Mouse (Mus musculus): ENCODE measurements around the gene Aox1. TPM values are rescaled to one million over a fixed set of nuclear protein-coding genes. Genes with fewer than 3 reads are reported as not detected.
"Not testable (repeated sequence)": the region's sequence is repeated elsewhere in the genome, so short reads cannot be mapped to it uniquely, and the experiment has no call there.

Gene Aox1
- 22.2 and 25.5 TPM in 2 replicates for total RNA-seq (2021)
- long read RNA-seq, experiment 1, full-length matches to known transcripts = 2 of 11 reads
- long read RNA-seq, experiment 1, partial matches to known transcripts = 8 of 11 reads
- long read RNA-seq, experiment 1, other reads (novel, unspliced or antisense) = 1 of 11 reads
- long read RNA-seq, experiment 2, full-length matches to known transcripts = 2 of 9 reads
- long read RNA-seq, experiment 2, partial matches to known transcripts = 6 of 9 reads
- long read RNA-seq, experiment 2, other reads (novel, unspliced or antisense) = 1 of 9 reads

DNA sequence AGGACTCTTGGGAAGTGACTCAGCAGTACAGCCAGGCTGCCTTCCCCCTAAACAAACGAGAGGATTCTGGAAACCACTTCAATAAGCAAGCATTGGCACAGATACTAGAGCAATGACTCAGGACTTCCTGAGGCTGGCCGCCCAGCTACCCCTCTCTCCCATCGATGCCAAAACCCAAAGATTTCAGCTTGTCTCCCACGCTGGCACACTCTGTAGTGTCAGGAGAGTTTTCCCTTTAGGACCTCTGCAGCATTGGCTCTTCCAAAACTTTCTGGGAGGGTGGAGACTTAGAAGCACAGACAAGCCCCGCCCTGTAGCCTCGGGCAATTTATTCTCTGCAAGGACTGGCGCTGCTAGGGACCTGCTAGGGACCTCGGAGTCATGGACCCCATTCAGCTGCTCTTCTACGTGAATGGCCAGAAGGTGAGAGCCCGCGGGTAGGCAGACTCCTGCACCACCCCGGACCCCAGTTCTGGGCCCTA, at the start of gene Aox1:
Gene Aox1, plus strand, starts transcription at position 296 of the 482 bp plus-strand sequence.
- DNase-seq = peak; percentile 83

DNA sequence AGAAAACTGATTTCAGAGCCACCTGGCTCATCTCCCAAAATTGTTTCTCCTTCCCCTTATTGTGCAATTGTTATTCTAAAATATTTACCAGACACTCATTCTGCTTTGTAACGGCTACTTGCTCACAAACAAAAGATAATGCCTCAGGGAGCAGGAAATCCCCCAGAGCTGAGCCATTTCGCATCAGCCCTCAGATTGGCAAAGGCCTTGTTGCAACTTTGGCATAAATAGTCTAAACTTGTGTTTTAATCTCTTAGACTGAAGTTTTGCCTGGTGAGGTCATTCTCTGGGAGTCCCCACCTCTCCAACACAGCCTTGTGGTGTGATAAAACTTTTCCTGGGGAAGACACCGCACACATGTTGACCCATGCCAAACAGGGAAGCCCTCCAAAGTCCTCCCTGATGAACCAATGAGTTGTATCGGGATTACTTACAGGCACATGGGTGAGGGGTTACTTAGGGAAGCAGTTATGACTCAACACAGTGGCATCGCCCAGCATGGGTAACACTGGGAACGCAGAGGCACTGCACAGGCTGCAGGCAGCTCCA, 40.6 kb upstream of the Aox1 start:
- DNase-seq = peak; percentile 12

DNA sequence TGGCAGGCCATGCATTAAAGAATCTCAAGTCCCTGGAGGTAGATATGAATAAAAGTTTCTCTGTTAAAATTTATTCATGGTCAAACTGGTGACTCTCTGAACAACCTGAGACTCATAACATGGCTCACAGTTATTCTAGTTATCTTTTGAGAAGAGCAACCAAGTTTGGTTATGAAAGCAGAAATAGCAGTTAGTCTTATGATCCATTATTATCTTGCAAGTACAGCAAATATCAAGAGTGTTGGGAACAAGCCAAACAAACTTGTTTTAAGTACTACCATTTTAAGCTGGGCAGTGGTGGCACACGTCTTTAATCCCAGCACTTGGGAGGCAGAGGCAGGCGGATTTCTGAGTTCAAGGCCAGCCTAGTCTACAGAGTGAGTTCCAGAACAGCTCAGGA, 38.5 kb upstream of the Aox1 start:
- DNase-seq = no peak

DNA sequence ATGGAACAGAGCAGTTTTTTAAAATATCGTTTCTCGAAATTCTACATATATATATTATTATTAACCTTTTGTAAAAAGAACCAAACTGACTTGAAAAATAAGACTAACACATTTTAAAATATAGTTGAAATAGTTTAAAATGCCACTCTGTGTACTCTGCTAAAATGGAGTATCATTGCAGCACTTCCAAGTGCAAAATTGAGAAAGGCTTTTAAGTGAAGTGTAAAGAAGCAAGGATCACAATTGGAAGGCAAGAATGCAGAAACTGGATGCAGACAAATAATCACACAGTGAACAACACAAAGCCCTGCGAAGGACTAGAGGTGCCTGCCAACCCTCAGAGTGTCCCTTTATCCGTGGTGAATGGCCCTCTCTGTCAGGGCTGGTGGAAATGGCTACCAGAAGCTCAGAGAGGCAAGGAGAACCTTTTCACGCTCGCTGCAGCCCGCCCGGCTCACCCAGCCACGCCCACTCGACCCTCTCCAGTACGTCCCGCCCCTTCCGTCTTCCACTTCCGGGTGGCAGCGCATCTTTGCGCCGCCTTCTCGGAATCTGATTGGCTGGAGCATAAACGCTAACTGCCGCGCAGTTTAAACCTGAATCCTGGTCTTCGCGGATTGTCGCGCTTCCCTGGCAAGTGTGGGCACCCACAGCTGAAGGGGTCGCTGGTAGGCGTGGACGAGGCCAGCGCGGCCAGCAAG, 34.1 kb upstream of the Aox1 start, which contains the start of gene Sgo2a:
Gene Sgo2a, plus strand, starts transcription at position 540 of the 701 bp plus-strand sequence.
- DNase-seq = peak; percentile 97

DNA sequence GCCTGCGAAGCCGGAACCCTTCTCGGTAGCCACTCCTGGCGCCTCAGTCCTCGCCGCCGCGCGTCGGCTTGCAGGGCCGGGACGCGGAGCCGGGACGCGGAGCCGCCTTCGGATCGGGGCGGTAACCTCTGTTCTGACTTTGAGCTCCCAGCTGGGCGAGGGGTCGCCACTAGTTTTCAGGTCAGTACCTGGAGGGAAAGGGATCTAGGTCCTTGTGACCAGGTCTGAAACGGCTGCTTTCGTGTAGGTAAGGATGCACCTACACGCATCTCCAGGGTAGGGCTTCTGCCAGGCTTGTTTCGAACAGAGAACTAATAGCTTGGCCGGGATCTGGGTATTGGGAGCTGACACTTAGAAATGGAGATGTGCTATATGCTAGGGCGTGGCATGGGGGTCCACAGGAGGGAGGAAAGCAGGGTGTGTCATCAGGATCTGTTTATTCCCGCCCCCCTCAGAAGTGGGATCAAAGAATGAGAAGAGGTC, 33.6 kb upstream of the Aox1 start:
- no peak for DNase-seq

DNA sequence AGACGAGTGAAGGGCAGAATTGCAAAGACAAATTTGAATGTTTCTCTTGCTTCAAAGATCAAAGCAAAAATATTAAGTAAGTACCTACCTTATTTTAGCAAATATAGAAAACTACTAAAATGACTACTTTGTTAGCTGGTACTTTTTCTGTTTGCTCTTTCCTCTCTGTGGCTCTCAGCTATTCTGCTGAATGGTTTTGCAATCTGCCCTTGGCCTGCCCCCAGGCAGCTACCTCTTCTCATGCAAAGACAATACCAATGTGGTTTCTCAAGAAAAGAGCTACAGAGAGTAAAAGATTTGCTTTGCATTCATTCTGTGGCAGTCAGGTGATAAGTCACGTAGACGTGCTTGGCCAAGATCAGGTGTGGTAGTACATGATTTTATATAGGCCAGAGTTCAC, 31.6 kb upstream of the Aox1 start:
- peak; percentile 9 for DNase-seq

DNA sequence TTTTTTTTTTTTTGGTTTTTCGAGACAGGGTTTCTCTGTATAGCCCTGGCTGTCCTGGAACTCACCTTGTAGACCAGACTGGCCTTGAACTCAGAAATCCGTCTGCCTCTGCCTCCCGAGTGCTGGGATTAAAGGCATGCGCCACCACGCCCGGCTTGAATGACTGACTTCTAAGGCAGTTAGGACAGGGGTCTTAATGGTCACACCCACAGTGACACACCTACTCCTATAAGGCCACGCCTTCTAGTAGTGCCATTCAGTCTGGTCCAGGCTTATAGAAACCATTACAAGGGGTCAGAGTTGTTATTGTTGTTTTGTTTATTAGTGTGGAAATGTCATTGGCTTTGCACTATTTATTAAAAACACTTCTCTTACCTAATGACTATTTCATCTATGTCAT, 23.3 kb upstream of the Aox1 start:
- not testable (repeated sequence) for DNase-seq

DNA sequence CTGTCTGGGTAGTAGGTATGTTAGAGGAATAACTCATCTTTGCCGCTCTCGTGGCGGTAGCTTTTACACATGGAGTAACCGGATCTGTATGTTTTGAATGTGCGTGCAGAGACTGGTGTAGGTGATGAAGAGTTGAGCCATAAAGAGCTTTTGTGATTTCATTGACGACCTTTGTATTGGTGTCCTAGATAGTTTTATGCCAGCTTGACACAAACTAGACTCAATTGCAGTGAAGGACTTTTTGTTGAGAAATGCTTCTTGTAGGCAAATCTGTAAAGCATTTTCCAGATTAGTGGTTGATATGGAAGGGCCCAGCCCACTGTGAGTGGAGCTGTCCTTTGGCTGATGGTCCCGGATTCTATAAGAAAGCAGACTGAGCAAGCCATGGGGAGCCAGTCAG, 10.9 kb upstream of the Aox1 start, which contains the start of gene Kctd18:
Gene Kctd18, minus strand, starts transcription at position 101 of the 400 bp plus-strand sequence.
- no peak for DNase-seq

DNA sequence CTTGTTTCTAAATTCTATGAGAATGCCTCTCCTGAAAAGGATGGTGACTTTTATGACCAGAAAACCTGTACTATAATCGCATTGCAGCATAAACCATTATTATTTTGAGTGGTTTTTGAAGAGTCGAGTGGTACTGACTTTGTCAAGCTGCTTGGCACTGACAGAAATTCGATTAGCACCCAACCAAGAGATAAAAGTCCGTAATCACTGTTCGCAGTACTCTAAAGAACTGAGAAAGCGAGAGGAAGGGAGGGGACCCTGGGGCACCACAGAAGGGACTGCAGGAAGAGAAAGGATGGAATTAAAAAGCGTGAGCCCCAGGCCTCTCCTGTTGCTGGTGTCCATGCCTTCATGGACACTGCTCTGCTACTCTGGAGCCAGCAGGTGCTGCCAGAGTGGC, 2.0 kb upstream of the Aox1 start:
- no peak for DNase-seq

DNA sequence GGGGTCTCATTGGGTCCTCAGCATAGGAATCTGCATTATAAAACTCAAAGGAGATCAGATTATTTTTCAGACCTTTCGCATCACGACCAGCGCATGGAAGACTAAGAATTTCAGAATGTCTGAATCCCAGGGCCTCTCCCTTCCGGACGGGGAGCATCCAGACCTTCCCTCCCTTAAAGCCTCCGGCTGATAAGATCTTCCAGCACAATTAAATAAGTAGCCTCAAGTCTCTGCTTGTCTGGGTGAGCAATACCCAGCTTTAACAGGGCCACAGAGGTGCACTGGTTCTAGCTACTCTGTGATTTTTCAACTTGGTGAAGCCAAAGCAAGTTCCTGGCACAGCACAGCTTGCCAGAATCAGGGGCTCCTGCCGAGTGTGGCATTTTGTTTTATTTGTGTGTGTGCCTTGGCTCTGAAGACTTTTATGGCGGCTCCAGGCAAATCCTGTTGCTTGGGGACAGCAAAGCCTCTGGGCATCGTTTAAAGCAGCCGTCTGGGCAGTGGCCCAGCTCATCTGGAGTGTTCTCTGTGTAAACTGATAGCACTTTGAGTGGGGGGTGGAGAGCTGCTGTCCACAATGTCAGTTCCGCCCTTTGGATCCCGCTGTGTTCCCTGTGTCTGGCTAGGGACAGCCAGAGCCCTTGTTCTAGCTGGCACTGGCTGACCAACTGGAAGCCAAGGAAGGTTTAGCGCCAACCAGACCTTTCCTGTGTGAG, 583 bp downstream of the Aox1 start:
- peak; percentile 81 for DNase-seq

DNA sequence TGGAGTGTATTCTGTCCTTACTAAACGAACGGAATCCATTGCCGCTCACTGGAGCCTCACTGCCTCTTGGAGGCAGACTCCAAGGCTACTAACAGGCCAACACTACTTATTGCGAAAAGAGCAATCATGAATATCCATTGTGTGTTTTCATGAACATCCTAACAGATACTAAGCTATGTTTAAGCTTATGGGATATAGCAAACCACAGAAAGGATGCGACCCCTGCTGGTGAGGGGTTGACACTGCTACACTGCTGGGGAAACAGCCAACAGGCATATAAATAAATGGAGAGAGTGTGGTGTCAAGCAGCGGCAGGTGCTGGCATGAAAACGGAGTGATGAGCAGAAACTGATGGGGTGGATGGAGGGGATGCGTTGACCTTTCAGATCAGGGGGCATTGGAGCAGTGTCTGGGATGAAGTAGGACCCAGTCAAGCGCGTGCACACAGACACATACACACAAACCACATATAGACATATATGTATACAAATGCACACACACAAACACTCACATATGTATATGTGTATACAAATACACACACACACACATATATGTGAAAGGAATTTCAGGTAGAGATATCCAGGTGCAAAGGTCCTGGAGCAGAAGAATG, 1.5 kb downstream of the Aox1 start:
- DNase-seq = peak; percentile 76

DNA sequence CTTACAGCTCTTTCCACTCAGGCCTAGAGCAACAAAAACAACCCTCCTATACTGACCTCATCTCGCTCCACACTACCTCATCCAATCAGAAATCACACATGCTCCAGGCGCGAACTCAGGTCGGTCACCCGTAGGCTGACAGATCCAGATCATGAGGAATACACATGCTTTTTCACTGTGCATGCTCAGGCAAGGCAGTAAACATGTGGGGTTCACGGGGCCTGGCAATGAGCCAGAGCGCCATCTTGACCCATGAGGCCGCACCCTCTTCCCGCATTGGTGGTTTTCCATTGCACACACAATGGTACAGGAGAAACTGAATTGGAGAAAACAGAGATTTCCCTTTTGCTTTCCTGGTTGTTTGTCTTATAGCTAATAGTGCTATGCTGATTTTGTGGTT, 7.6 kb downstream of the Aox1 start:
- not testable (repeated sequence) for DNase-seq

DNA sequence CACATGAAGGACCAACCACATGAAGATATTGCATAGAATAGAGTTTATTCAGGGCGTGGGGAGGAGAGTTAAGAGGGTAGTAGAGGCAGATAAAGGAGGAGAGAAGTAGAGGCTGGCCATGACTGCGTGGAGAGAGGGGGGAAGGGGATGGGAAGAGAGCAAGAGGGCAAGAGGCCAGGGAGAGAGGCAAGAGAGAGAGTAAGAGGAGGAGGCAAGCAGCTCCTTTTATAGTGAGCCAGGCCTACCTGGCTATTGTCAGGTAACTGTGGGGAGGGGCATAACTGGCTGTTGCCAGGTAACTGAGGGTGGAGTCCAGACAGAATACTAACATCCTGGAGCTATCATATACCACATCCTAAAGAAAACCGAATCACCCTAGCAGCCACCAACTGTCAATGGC, 15.3 kb downstream of the Aox1 start:
- DNase-seq = no peak

DNA sequence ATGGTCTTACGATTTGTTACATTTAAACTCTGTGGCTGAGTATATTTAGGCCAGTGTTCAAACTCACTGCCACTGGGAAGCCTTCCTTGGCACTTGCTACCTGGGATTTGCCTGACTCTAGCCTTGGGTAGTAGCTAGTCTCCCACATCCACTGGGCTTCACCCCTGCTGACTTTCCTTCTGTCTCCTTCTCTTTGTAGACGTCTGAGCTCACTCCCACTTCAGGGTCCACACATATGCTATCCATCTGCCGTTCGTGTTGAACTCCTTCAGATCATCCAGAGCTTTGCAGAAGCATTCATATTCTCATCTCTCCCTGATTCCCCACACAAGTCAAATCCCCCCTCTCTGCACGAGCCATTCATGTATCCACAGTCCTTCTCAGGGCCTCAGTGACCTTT, 15.8 kb downstream of the Aox1 start:
- no peak for DNase-seq

DNA sequence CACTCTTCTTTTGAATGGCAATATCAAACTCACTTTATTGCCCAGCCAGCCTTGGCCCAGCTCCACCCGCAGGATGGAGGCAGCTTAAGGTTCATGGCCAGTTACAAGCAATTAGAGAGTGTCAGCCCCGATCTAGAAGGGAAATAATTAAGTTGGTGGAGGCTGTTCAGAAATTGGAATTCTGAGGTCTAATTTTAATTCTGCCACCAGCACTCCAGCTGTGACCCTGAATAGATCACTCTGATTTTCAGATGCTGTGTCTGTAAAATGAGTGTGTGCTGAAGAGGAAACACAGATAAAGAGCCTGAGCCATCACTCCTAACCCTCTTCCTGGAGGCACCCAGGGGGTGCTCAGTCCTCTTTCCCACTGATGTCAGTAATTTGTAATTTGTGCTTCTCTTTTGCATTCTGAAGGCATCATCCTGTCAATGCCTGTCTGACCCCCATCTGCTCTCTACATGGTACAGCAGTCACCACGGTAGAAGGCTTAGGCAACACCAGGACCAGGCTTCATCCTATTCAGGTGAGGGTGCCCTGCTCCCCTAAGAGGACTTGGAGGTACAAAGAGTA, 17.1 kb downstream of the Aox1 start:
- no peak for DNase-seq

DNA sequence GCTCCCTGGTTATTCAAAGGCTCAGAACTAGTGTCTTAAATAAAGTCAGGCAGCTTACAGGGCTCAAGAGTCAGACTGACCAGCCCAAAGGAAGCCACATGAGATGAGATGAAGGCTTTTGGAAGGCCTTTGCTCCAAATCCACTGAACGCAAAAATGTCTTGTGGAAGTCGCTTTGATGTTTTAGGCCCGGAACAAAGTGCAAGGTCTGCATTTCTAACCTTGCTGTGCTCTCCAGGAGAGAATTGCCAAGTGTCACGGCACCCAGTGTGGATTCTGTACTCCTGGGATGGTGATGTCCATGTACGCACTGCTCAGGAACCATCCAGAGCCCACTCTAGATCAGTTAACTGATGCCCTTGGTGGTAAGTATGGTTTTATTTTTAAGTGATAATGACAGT, 19.4 kb downstream of the Aox1 start:
- no peak for DNase-seq

DNA sequence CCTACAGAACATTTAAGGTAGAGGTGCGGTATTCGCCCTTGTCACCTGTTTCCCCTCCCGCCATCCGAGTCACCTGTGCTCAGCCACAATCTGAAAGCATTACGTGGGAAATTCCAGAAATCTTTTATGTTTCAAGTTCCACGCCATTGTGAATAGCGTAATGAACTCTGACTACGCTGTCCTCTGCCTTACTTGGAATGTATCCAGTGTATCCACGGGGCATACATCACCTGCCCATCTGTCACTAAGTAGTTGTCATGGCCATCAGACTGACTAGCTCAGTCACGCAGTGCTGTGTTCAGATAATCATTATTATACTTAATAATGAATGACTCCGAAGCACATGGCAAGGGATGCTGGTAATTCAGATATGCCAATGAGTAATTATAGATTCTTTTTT, 25.9 kb downstream of the Aox1 start:
- DNase-seq = no peak

DNA sequence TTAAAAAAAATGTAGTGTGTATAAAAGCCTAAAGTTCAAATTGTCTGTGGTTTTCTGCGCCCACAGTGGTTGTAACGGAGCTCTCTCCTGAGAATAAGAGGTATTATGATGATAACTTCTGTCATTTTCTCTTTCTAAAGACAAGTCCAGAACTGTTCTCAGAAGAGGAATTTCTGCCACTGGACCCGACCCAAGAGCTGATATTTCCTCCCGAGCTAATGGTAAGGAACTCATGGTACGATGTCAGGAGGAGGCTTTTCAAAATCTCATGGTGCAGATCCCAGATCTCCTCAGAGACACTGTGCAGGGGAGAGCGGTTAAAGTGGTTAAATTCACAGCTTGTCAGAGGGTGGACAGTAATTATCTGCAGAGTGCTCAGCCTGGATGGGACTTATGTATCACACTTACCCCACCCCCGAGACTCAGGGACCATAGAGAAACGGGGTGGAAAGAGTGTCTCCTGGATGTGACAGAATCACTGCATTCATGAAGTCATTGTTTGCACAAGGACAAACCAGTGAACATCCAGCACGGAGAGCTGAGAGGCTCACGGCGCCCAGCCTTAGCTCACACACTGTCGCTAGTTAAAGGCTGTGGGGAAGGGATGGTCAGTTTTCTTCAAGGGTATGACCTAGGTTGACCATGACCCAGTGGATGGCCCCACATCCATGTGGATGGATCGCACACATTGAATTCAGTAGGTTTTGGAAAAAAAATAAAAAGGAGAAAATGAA, 26.5 kb downstream of the Aox1 start:
- DNase-seq = no peak

DNA sequence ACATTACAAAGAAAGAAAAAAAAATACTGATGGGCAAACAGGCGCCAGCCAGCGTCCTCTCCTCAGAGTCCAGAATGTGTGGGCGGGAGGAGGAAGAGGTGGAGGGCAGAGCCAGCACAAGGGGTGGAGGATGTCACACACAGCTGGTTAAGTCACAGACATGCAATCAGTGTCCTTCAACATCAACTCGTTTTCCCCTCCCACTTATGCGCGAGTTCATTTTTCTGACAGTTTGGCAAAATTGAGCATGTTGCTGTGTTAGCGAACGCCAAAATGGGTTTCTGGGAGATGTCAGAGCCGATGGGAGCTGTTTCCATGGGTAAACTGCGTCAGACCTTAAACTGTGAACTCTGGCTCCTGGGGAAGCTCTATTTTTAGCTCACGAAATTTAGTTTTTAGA, 27.2 kb downstream of the Aox1 start:
- peak; percentile 36 for DNase-seq

DNA sequence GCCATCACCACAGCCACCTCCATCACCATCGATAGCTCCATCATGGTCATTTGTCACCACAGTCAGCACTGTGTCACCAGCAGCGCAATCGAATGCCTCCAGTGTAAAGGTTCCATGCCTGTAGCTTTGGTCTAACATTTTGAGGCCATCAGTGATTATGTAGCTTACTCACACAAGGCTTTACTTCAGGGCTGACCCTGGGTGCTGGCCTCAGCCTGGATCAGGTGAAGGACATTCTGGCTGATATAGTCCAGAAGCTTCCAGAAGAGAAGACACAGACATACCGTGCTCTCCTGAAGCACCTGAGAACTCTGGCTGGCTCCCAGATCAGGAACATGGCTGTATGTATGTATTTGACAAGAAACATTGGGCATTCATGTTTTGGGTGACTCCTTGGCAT, 29.1 kb downstream of the Aox1 start:
- no peak for DNase-seq

DNA sequence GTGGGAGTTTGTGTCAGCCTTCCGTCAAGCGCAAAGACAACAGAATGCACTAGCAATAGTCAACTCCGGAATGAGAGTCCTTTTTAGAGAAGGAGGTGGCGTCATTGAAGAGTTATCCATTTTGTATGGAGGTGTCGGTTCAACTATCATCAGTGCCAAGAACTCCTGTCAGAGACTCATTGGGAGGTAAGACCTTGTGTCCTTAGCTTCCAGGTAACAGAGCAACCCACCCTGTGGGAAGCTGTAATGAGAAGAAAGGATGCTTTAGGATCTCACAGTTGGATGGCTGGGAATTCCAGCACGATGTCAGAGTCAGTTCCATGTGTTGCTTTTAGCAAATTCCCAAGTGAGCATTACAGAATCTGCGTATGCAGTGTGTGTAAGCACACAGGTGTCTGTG, 32.4 kb downstream of the Aox1 start:
- DNase-seq = no peak

All from adrenal gland, postnatal 14 days (tissue).